Mouse (Mus musculus) retina, embryonic 14.5 days (tissue): ENCODE results near the gene Prl2c1.
"Not testable (repeated sequence)": the region's sequence is repeated elsewhere in the genome, so short reads cannot be mapped to it uniquely, and the experiment has no call there.

Experiments used
- DNase-seq: peaks from one replicate; pipeline ENCODE4 v3.0.0-alpha.2; 2015; ENCODE audit warnings: low spot score

Gene Prl2c1

GRCm38 (mm10) chr13:27849042-27849441 lies at the start of gene Prl2c1:
Gene Prl2c1 (plus strand): TSS chr13:27849342.
- DNase-seq, result no peak

GRCm38 (mm10) chr13:27801354-27801753 lies 47.8 kb upstream of the Prl2c1 start, which contains the start of gene Prl2a1:
Gene Prl2a1 (plus strand): TSS chr13:27801654.
- DNase-seq, result no peak

DNA sequence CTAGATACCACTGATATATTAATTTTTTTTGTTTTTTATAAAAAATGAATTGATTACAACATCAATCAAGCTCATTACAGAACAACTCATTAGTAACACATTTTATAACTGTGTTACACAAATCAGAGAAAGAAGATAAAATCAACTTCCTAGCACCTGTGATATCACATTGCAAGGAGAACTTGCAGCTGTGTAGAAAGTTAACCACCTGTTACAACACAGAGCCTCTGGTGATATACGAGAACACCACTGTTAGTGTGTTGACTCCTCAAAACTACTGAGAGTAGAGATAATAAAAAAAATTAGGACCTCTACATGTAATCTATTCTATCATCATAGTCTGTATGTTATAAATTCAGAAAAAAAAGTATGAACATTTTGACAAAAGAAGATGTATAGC lies 46.4 kb upstream of the Prl2c1 start:
- no peak for DNase-seq

GRCm38 (mm10) chr13:27904236-27904635 lies 55.1 kb downstream of the Prl2c1 start:
- DNase-seq, result not testable (repeated sequence)
